Mouse (Mus musculus) heart, adult 11 months (tissue): ENCODE data around the gene Igsf11.

Experiments used
- DNase-seq: peaks from one replicate; pipeline ENCODE4 v3.0.0; 2022

Gene Igsf11

DNA sequence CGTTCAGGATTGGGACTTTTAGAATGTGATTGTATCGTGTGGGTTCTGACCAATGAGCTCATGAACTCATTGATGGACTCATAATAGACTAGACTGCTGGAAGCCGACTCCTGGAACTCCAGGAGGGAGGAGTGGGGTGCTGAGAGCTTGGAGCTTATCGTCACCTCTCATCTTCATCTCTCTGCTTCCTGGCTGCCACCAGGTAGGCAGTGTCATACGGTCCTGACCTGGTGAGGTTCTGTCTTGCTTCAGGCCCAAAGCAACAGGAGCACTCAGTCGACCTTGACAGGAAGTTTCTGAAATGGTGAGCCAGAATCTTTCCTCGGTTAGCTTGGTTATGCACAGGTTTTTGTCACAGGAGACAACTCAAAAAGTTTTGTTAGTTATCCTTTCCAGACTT is at the start of gene Igsf11:
Gene Igsf11, plus strand, starts transcription at position 301 of the 400 bp plus-strand sequence.
- no peak for DNase-seq

DNA sequence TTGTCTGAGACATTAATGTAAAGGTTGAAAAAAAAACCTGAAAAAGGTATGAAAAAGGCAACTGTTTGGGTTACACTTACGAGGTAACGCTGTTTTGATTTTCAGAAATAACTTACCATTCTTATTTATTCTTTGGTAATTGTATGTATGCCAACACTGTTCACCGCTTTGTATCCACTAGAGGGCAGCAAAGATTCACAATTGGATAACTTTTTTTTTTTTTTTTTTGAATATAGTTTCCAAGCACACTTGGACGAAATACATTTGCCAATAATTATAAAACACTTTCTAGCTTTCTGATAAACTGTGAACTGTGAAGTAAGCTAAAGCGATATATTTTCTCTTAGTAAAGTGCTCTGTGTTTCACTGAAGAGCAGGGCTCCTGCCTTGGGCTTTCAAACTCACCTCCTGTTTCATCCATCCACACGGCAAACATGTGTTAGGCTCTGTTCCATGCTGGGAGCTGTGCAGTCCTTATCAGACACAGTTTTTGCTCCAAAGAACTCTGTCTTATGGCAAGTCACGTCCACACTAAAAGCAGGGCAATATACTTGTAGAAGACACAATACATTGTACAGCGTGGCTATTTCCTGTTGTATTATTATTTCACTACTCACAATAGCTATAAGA is 34.2 kb upstream of the Igsf11 start:
- DNase-seq = no peak

GRCm38 (mm10) chr16:38860548-38860947 is 31.9 kb upstream of the Igsf11 start:
- DNase-seq = no peak

DNA sequence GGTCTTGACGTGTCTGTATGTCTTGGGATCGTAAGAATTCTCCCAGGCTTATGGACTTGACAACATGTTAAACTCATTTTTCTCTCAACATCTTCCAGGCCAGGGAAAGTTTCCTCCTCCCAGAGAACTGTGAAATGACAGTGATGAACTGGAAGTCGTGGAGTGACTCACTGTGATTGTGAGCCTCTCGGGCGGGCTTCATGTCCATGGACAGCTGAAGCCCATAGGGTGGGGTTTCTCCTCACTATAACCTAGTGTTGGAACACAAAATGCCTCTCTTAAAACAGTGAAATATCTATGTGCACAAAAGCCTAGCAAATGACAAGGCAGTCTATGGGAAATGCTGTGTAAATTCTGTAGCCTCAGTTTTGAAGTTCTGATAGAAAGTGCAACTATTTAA is 28.1 kb upstream of the Igsf11 start:
- no peak for DNase-seq

DNA sequence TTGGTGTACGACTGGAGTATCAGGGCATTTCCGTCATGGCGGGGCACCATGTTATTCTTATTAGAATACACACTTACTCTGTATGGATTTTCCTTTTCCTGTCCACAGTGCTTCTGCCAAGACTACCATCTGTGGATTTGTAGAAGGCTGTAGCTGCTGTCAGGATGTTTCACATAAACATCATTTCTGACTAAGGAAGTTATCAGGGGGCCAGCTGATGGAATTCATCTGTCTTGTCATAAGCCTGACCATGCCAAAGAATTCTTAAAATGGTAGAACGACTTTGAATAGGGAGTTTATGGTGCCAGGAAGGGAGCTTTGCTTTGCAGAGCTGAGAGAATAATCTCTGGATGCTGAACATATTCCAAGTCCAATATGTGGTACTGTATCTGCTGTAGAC is 19.2 kb upstream of the Igsf11 start:
- no peak for DNase-seq

DNA sequence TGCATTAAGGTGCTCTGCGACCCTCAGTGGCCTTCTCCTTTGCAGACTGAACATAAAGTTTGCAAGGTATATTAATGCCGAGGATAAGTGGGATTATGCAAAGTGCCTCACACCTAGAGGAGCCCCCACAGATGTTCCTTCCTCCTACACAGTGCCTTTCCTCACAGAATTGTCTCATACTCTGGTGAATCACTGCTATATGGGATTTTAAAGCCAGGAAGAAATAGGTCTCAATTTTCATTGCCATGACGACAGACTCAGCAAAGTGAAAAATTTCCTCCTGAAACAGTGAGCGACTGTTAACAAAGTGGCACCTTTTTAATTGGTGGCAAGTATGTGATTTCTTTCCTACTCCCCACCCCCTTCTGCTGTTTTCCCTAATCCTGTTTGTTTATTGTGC is 18.0 kb upstream of the Igsf11 start:
- DNase-seq = no peak

- DNase-seq = no peak
These were observed 6.5 kb downstream of the Igsf11 start for GRCm38 (mm10) chr16:38898816-38899425.

- DNase-seq = no peak
These were observed 7.6 kb downstream of the Igsf11 start for GRCm38 (mm10) chr16:38900024-38900423.

DNA sequence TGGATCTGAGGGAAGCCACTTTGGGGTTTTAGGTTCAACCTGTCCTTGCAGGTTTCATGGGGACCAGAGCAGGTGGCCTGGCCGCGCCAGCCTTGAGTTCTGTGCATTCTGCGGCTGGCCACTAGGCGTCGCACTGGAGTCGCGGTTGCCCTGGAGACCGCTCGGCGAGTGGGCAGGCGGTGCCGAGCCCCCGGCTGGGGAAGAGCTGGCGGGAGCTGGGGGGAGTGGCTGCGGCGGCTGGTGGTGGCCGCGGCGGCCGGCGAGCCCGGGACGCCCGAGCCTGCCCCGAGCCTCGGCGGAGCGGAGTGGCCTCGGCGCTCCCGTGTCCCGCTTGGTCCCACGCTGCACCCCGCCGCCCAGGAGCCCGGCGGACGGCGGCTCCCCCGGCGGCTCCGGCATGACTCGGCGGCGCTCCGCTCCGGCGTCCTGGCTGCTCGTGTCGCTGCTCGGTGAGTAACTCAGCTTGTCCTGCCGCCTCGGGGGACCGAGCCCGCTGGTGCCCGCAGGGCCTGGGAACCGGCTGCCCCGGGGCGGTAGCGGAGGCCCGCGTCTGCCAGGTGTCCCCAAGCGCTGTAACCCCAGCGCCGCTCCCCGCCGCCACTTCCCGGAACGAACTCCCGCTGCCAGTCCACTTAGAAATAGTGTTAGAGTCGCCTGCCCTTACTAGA is 9.8 kb downstream of the Igsf11 start:
- DNase-seq = peak; percentile 98

- no peak for DNase-seq
These were observed 10.5 kb downstream of the Igsf11 start for GRCm38 (mm10) chr16:38903020-38903419.

DNA sequence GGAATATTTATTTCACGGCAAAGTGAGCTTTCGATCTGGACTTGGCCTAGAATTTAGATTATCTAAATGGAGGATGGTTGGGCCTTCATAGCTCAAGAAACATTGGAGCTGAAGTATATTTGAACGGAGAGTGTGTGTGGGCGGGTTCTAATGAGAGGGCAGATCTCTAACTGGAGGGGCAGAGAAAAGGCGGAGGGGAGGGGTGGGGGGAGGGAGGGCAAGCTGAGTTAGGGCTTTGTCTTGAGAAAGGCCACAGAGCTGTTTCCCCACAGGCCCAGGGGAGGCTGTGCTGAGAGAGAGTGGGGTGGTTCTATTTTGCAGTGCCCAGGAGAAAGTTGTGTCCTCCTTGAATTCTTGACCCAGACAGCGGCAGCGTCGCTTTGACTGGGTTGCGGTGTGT is 11.7 kb downstream of the Igsf11 start:
- DNase-seq = no peak

- no peak for DNase-seq
These were observed 13.4 kb downstream of the Igsf11 start for GRCm38 (mm10) chr16:38905911-38906310.

- DNase-seq = peak; percentile 64
These were observed 15.8 kb downstream of the Igsf11 start for GRCm38 (mm10) chr16:38908304-38908703.

DNA sequence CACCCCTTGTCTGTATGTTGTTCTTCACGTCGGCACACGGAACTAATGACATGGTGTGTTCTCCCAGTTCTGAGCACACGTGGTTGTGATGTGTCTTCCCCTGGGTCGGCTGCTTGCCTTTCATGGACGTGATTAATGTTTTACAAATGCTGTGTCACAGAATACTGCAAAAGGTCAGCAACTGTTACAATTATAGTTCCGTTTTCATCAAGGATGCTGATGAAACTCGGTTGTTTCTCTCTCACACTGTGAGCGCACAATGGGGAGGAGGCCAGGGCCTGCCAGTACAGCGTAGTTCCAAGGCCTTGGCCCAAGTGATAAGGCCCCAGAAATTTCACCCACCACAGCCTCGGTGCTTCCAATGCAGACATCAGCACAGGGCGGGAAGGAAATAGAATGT is 17.0 kb downstream of the Igsf11 start:
- no peak for DNase-seq

GRCm38 (mm10) chr16:38910088-38910487 is 17.6 kb downstream of the Igsf11 start:
- no peak for DNase-seq

DNA sequence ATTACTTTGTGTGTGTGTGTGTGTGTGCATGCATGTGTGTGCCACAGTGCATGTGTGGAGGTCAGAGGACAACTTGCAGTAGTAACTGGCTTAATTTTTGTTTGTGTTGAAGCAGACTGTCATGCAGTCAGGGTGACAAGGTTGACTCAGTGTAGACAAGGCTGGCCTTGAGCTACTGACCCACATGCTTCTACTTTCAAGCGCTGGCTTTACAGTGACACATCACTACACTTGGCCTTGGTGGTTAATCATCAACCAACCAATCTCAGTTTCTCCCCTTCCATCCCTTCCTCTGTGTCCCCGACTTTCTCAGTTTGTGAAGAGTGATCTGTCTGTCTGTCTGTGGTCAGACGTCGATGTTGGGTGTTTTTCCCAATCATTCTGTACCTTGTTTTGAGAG is 23.0 kb downstream of the Igsf11 start:
- DNase-seq = no peak

DNA sequence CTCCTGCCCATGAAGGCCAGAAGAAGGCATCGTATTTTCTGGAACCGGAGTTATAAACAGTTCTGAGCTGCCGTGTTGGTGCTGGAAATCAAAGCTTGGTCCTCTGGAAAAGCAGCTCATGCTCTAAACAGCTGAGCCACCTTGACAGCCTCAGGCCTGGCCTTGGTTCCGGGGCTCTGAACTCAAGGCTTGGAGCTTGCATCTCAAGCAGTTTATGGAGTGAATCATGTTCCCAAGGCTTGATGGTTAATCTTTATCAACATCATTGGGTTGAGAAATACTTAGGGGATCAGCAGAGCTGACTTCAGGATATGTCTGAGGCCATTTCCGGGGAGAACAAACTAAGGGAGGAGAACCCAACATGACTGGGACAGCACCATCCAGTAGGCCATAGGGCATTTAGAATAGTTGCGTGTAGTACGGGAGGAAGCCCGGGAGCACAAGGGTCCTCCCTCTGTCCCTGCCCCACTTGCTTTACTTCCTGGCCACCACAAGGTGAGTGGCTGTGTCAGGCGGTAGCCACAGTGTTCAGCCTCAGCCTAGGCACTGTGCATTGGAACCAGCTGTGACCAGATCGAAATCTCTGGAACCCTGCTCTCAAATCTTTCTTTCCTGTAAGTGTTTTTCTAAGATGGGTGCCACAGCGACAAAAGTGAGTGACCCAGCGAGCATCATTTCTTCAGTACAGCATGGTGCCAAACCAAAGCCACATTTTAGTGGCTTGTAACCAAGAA is 23.7 kb downstream of the Igsf11 start:
- peak; percentile 68 for DNase-seq

- DNase-seq = peak; percentile 56
These were observed 24.4 kb downstream of the Igsf11 start for GRCm38 (mm10) chr16:38916885-38917284.

GRCm38 (mm10) chr16:38918121-38918520 is 25.6 kb downstream of the Igsf11 start:
- DNase-seq = no peak

- peak; percentile 52 for DNase-seq
These were observed 28.0 kb downstream of the Igsf11 start for GRCm38 (mm10) chr16:38920488-38920887.

DNA sequence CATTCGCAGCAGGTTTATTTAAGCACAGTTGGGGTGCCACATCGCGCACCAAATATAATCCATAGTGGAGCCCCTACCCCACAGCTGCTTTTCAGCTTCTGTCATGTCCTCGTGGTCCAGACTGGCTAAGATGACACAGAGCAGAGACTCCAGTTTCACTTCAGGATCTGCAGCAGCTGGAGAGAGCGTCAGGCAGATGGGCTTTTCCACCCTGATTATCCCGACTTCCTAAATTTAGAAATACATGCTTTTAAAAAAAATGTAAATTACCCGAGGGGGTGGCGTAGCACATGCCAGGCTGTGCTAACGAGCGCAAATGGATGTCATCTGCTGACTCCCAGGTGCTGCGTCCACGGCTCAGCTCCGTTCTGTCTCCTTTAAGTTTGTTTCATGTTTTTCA is 32.5 kb downstream of the Igsf11 start:
- DNase-seq = no peak

DNA sequence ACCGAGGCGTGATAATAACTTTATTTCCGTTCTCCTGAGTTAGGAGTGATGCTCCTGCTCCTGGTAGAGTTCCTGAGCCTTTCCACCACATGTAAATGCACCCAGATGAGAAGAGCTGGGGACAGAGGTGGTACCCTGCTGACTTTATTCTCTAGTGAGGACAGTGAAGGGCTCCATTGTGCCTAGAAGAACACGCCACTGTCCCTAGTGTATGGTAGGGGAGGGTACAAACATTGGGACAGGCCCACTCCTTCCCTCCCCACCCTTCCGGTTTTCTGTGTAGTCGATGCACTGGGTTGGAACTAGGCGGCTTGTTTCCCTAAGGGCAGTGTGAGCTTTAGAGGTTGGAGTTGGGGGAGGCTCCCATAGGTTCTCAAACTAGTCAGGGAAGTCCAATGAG is 36.3 kb downstream of the Igsf11 start:
- DNase-seq = no peak

GRCm38 (mm10) chr16:38931519-38931918 is 39.0 kb downstream of the Igsf11 start:
- no peak for DNase-seq

DNA sequence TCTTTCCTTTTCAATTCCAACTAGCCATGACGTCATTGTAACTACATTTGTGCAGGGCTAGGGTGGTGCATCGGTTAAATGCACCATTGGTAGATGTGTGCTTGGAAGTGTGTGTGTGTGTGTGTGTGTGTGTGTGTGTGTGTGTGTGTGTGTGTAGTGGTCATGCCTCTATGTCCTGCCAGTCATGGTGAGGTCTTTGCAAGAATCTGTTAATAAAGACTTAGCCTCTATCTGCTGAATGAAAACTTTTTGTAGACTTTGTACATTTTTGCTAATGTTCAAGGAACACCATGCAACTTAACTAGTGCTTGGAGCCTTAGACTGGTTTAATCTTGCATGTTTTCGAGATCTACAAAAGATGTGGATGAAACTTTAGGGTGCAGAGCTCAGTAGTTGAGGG is 48.3 kb downstream of the Igsf11 start:
- DNase-seq = peak; percentile 5
